Mouse (Mus musculus) stomach, postnatal 0 days (tissue): ENCODE data around the gene Siglec1. TPM values are rescaled to one million over a fixed set of nuclear protein-coding genes. Genes with fewer than 3 reads are reported as not detected.
A peak's percentile ranks its signal among the peaks of the same experiment; 100 is the strongest.

Experiments
- ATAC-seq: fragments of 200-750 bp; cut with Nextera tagmentation; 2 replicates; pipeline ENCODE4 v1.8.0; 2017; ENCODE audit not compliant: low FRiP score, low TSS enrichment
- DNase-seq: peaks from one replicate; pipeline ENCODE4 v3.0.0-alpha.2; 2016; ENCODE audit warnings: low spot score
- H3K27ac ChIP-seq: fragments of 300-500 bp; sonication (generic); replicated peaks from 2 replicates; pipeline ENCODE4 v1.5.1; 2014; ENCODE audit warnings: mild to moderate bottlenecking, control low read depth
- H3K27me3 ChIP-seq: fragments of 300-500 bp; sonication (generic); 2 replicates; pipeline ENCODE4 v1.6.1; 2014; ENCODE audit warnings: low read length; ENCODE audit not compliant: control insufficient read depth, insufficient read depth
- H3K36me3 ChIP-seq: fragments of 300-500 bp; sonication (generic); 2 replicates; pipeline ENCODE4 v1.6.1; 2014; ENCODE audit warnings: low read length, mixed read lengths; ENCODE audit not compliant: control insufficient read depth, insufficient read depth
- H3K4me1 ChIP-seq: fragments of 300-500 bp; sonication (generic); replicated peaks from 2 replicates; pipeline ENCODE4 v1.6.1; 2014; ENCODE audit warnings: antibody characterized with exemption; ENCODE audit not compliant: control insufficient read depth, insufficient read depth
- H3K4me2 ChIP-seq: fragments of 300-500 bp; sonication (generic); replicated peaks from 2 replicates; pipeline ENCODE4 v1.6.1; 2014; ENCODE audit warnings: low read depth, mild to moderate bottlenecking, control low read depth, moderate library complexity
- H3K4me3 ChIP-seq: fragments of 300-500 bp; sonication (generic); 2 replicates; pipeline ENCODE4 v1.5.1; 2014; ENCODE audit warnings: low read depth, low read length, control low read depth
- H3K9ac ChIP-seq: fragments of 300-500 bp; sonication (generic); 2 replicates; pipeline ENCODE4 v1.6.1; 2014; ENCODE audit warnings: mild to moderate bottlenecking, low read length, control low read depth, mixed read lengths
- H3K9me3 ChIP-seq: fragments of 300-500 bp; sonication (generic); 2 replicates; pipeline ENCODE4 v1.6.1; 2016; ENCODE audit warnings: low read length; ENCODE audit not compliant: control insufficient read depth
- CTCF ChIP-seq: IDR thresholded peaks from 2 replicates; pipeline ENCODE4 v1.5.1; 2016; ENCODE audit warnings: antibody characterized with exemption, low read depth, mild to moderate bottlenecking, moderate library complexity
- EP300 ChIP-seq: optimal IDR thresholded peaks from 2 replicates; pipeline ENCODE3; 2016; ENCODE audit warnings: antibody characterized with exemption
- WGBS: fragments of 180-500 bp; shearing (Covaris S2); extraction: QIAGEN DNeasy Blood & Tissue Kit; methylation state at CpG from one replicate; pipeline ENCODE4 v1.1.7; 2014; 5-methylcytosine and 5-hydroxymethylcytosine counted together
- polyA plus RNA-seq: library from polyadenylated mRNA; unstranded; fragments of >200 nt; fragmentation: Nextera tagmentation; extraction: Ambion mirVana; gene quantifications from 2 replicates; pipeline ENCODE4 v1.2.1, GENCODE M21; 2015

The Siglec1 gene
- polyA plus RNA-seq, 1 experiment from 2014 or later, result 0.34 TPM

- Histone ChIP-seq H3K4me3 (peak overlapping the region; percentile 22), H3K27me3 (peaks cover 14% of the 10 kb centered on the region), H3K9ac (0 out of 2 replicates have a peak overlapping the region, but pooled peaks have one; percentile 43), H3K36me3 (no peaks in the 10 kb centered on the region), H3K4me1 (peaks cover 11% of the 10 kb centered on the region; the same call in 1 of the 2 replicates), H3K27ac (no peak overlapping the region), H3K9me3 (no peaks in the 10 kb centered on the region), H3K4me2 (peak overlapping the region; percentile 38)
- DNase-seq (no peak), ATAC-seq (no peak)
- no peak for TF ChIP-seq CTCF
- 16% methylated on average over 21 of the region's 21 CpGs for WGBS
Observed at GRCm38 (mm10) chr2:131054646-131055264, 31.8 kb downstream of the Siglec1 start.

GRCm38 (mm10) chr2:131053851-131054645 is 32.5 kb downstream of the Siglec1 start:
- 8% methylated on average over 45 of the region's 45 CpGs for WGBS
- Histone ChIP-seq H3K4me1 (peaks cover 7% of the 10 kb centered on the region; the same call in 1 of the 2 replicates), H3K9ac (peak overlapping the region; percentile 43; the same call in 1 of the 2 replicates), H3K27me3 (peaks cover 14% of the 10 kb centered on the region), H3K9me3 (no peaks in the 10 kb centered on the region), H3K4me3 (peak overlapping the region; percentile 22), H3K36me3 (no peaks in the 10 kb centered on the region), H3K27ac (no peak overlapping the region), H3K4me2 (peak overlapping the region; percentile 38)
- TF ChIP-seq EP300 (no peak), CTCF (no peak)
- no peak for ATAC-seq
- peak; percentile 43 for DNase-seq

- Histone ChIP-seq H3K9ac (no peak overlapping the region), H3K4me1 (peaks cover 7% of the 10 kb centered on the region; the same call in 1 of the 2 replicates), H3K27ac (no peak overlapping the region), H3K27me3 (peaks cover 14% of the 10 kb centered on the region), H3K9me3 (no peaks in the 10 kb centered on the region), H3K36me3 (no peaks in the 10 kb centered on the region), H3K4me3 (no peak overlapping the region), H3K4me2 (no peak overlapping the region)
- TF ChIP-seq CTCF, result no peak
- TF ChIP-seq EP300, result no peak
- ATAC-seq (no peak), DNase-seq (no peak)
- WGBS, result 79% methylated on average over 6 of the region's 6 CpGs
Observed at GRCm38 (mm10) chr2:131052862-131053418, 33.6 kb downstream of the Siglec1 start.

- H3K4me1 ChIP-seq, result peaks cover 7% of the 10 kb centered on the region; the same call in 1 of the 2 replicates
- H3K9me3 ChIP-seq, result no peaks in the 10 kb centered on the region
- H3K4me3 ChIP-seq, result no peak overlapping the region
- DNase-seq, result no peak
- H3K4me2 ChIP-seq, result no peak overlapping the region
- no peaks in the 10 kb centered on the region for H3K36me3 ChIP-seq
- H3K9ac ChIP-seq, result no peak overlapping the region
- 67% methylated on average over 5 of the region's 5 CpGs for WGBS
- ATAC-seq, result no peak
- no peak overlapping the region for H3K27ac ChIP-seq
- TF ChIP-seq CTCF, result no peak
- no peak for TF ChIP-seq EP300
- H3K27me3 ChIP-seq, result peaks cover 14% of the 10 kb centered on the region
Observed at GRCm38 (mm10) chr2:131052043-131052442, 34.5 kb downstream of the Siglec1 start.

GRCm38 (mm10) chr2:131046025-131046424 is 40.5 kb downstream of the Siglec1 start:
- TF ChIP-seq EP300 (no peak), CTCF (no peak)
- no peak overlapping the region for H3K9ac ChIP-seq
- H3K4me2 ChIP-seq, result no peak overlapping the region
- no peaks in the 10 kb centered on the region for H3K36me3 ChIP-seq
- ATAC-seq (no peak), DNase-seq (no peak)
- H3K27me3 ChIP-seq, result no peaks in the 10 kb centered on the region; the same call in 1 of the 2 replicates
- WGBS, result 59% methylated on average over 2 of the region's 2 CpGs
- H3K4me1 ChIP-seq, result peaks cover 13% of the 10 kb centered on the region
- H3K9me3 ChIP-seq, result no peaks in the 10 kb centered on the region
- H3K4me3 ChIP-seq, result no peak overlapping the region
- H3K27ac ChIP-seq, result no peak overlapping the region
